Mouse (Mus musculus): Measurements from ENCODE around the gene Pou5f1.

Gene Pou5f1

GRCm38 (mm10) chr17:35554321-35554720, 48.5 kb downstream of the Pou5f1 start:
- no peak for DNase-seq

DNA sequence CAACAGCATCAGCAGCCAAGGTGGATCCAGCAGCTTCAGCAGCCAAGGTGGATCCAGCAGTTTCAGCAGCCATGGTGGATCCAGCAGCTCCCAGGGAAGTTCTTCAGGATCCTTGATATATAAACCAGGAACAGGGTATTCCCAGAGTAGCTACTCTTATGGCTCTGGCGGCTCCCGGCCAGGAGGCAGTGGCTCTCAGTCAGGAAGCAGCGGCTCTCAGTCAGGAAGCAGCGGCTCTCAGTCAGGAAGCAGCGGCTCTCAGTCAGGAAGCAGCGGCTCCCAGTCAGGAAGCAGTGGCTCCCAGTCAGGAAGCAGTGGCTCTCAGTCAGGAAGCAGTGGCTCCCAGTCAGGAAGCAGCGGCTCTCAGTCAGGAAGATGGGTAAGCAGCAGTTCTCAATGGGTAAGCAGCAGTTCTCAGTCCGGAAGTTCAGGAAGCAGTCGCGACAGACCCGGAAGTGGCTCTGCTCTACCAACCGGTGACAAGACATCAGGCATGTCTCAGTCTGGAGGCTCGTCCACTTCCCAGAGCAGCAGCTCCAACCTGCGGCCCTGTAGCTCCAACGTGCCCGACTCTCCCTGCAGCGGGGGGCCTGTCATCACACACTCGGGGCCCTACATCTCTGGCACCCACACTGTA, 49.1 kb downstream of the Pou5f1 start:
- no peak for DNase-seq

- no peak for DNase-seq
Measured at GRCm38 (mm10) chr17:35556186-35556765, 50.5 kb downstream of the Pou5f1 start.

- no peak for DNase-seq
Measured at GRCm38 (mm10) chr17:35556812-35557211, 51.0 kb downstream of the Pou5f1 start.

- DNase-seq = no peak
Measured at GRCm38 (mm10) chr17:35557351-35557750, 51.5 kb downstream of the Pou5f1 start.

- DNase-seq = no peak
Measured at GRCm38 (mm10) chr17:35558216-35558615, 52.4 kb downstream of the Pou5f1 start.

Data from spleen, adult 18-20 months (tissue).